Mouse (Mus musculus) forebrain, postnatal 0 days (tissue): ENCODE data around the gene Naa80. TPM values are rescaled to one million over a fixed set of nuclear protein-coding genes. Genes with fewer than 3 reads are reported as not detected.
A peak's percentile ranks its signal among the peaks of the same experiment; 100 is the strongest.

Source experiments
- ATAC-seq: fragments of 200-750 bp; cut with Nextera tagmentation; 2 replicates; pipeline ENCODE4 v1.8.0; 2017; ENCODE audit warnings: mild to moderate bottlenecking, moderate library complexity
- DNase-seq: peaks from one replicate; pipeline ENCODE4 v3.0.0-alpha.2; 2015
- H3K27ac ChIP-seq: fragments of 300-500 bp; sonication (generic); 2 replicates; pipeline ENCODE4 v1.5.1; 2014; ENCODE audit warnings: low read depth, mild to moderate bottlenecking, antibody characterized with exemption, low read length, moderate library complexity, mixed read lengths
- H3K27me3 ChIP-seq: fragments of 300-500 bp; sonication (generic); 2 replicates; pipeline ENCODE4 v1.6.1; 2014; ENCODE audit warnings: mild to moderate bottlenecking, low read length, mixed read lengths; ENCODE audit not compliant: insufficient read depth
- H3K36me3 ChIP-seq: fragments of 300-500 bp; sonication (generic); 2 replicates; pipeline ENCODE4 v1.6.1; 2014; ENCODE audit warnings: mild to moderate bottlenecking, moderate library complexity; ENCODE audit not compliant: insufficient read depth
- H3K4me1 ChIP-seq: fragments of 300-500 bp; sonication (generic); 2 replicates; pipeline ENCODE4 v1.6.1; 2014; ENCODE audit warnings: antibody characterized with exemption; ENCODE audit not compliant: insufficient read depth
- H3K4me2 ChIP-seq: fragments of 300-500 bp; sonication (generic); 2 replicates; pipeline ENCODE4 v1.6.1; 2014; ENCODE audit warnings: low read depth, mild to moderate bottlenecking, moderate library complexity
- H3K4me3 ChIP-seq: fragments of 300-500 bp; sonication (generic); 2 replicates; pipeline ENCODE4 v1.5.1; 2014; ENCODE audit warnings: low read depth, low read length, mixed read lengths
- H3K9ac ChIP-seq: fragments of 300-500 bp; sonication (generic); 2 replicates; pipeline ENCODE4 v1.6.1; 2014; ENCODE audit warnings: mild to moderate bottlenecking
- H3K9me3 ChIP-seq: fragments of 300-500 bp; sonication (generic); 2 replicates; pipeline ENCODE4 v1.6.1; 2016; ENCODE audit warnings: low read length
- CTCF ChIP-seq: sonication (generic); IDR thresholded peaks from 2 replicates; pipeline ENCODE4 v1.5.1; 2016; ENCODE audit warnings: antibody characterized with exemption, control low read depth, low read depth
- WGBS: fragments of 180-500 bp; shearing (Covaris S2); extraction: QIAGEN DNeasy Blood & Tissue Kit; methylation state at CpG from one replicate; pipeline ENCODE4 v1.1.7; 2014; 5-methylcytosine and 5-hydroxymethylcytosine counted together
- polyA plus RNA-seq: library from polyadenylated mRNA; unstranded; fragments of >200 nt; fragmentation: Nextera tagmentation; extraction: Ambion mirVana; gene quantifications from 2 replicates; pipeline ENCODE4 v1.2.1, GENCODE M21; 2015
- total RNA-seq: library from RNA; depleted of rRNA; stranded (reverse); fragments of >200 nt; gene quantifications from 2 replicates; pipeline ENCODE4 v1.2.3, GENCODE M21; 2014

The Naa80 gene
- total and polyA plus RNA-seq, 2 experiments from 2014 or later = 21.3 to 27.0 TPM

GRCm38 (mm10) chr9:107545199-107545598, 33.5 kb upstream of the Naa80 start:
- Histone ChIP-seq H3K36me3 (peaks cover 17% of the 10 kb centered on the region), H3K4me2 (no peak overlapping the region), H3K9me3 (no peaks in the 10 kb centered on the region), H3K9ac (no peak overlapping the region), H3K27ac (no peak overlapping the region), H3K4me3 (no peak overlapping the region), H3K27me3 (peaks cover 3% of the 10 kb centered on the region; the same call in 1 of the 2 replicates), H3K4me1 (peaks cover 20% of the 10 kb centered on the region; the same call in 1 of the 2 replicates)
- WGBS = 88% methylated on average over 10 of the region's 10 CpGs
- no peak for DNase-seq
- no peak for ATAC-seq
- no peak for TF ChIP-seq CTCF

- TF ChIP-seq CTCF = peak; percentile 91
- no peak overlapping the region for H3K9ac ChIP-seq
- H3K36me3 ChIP-seq = peaks cover 14% of the 10 kb centered on the region
- ATAC-seq (no peak), DNase-seq (peak; percentile 84)
- H3K9me3 ChIP-seq = no peaks in the 10 kb centered on the region
- H3K27me3 ChIP-seq = peaks cover 7% of the 10 kb centered on the region; the same call in 1 of the 2 replicates
- WGBS = 4% methylated on average over 3 of the region's 3 CpGs
- H3K4me1 ChIP-seq = peaks cover 20% of the 10 kb centered on the region; the same call in 1 of the 2 replicates
- H3K27ac ChIP-seq = no peak overlapping the region
- no peak overlapping the region for H3K4me2 ChIP-seq
- H3K4me3 ChIP-seq = no peak overlapping the region
Observed at GRCm38 (mm10) chr9:107545602-107546001, 33.1 kb upstream of the Naa80 start.

- peaks cover 15% of the 10 kb centered on the region; the same call in 1 of the 2 replicates for H3K27me3 ChIP-seq
- ATAC-seq = peak; percentile 84
Observed at GRCm38 (mm10) chr9:107547026-107547425, 31.7 kb upstream of the Naa80 start, which contains the start of gene Zmynd10. Gene Zmynd10, plus strand, starts transcription at chr9:107547298.

GRCm38 (mm10) chr9:107547957-107548356, 30.7 kb upstream of the Naa80 start:
- Histone ChIP-seq H3K36me3 (peaks cover 14% of the 10 kb centered on the region), H3K27me3 (peaks cover 19% of the 10 kb centered on the region), H3K27ac (no peak overlapping the region), H3K4me1 (peaks cover 15% of the 10 kb centered on the region; the same call in 1 of the 2 replicates), H3K4me2 (no peak overlapping the region), H3K9me3 (no peaks in the 10 kb centered on the region), H3K9ac (no peak overlapping the region), H3K4me3 (no peak overlapping the region)
- DNase-seq (no peak), ATAC-seq (no peak)
- WGBS = 78% methylated on average over 5 of the region's 5 CpGs
- TF ChIP-seq CTCF = no peak

More at GRCm38 (mm10) chr9:107547026-107547425, 31.7 kb upstream of the Naa80 start, which contains the start of gene Zmynd10:
- Histone ChIP-seq H3K9me3 (no peaks in the 10 kb centered on the region), H3K4me2 (peak within 1 kb of the TSS; percentile 50), H3K4me3 (peak within 1 kb of the TSS; percentile 21), H3K27ac (peak within 1 kb of the TSS; percentile 24; the same call in 1 of the 2 replicates), H3K9ac (no peak within 1 kb of the TSS), H3K4me1 (peaks cover 23% of the 10 kb centered on the region; the same call in 1 of the 2 replicates), H3K36me3 (peaks cover 14% of the 10 kb centered on the region)
- DNase-seq = peak; percentile 92
- TF ChIP-seq CTCF = no peak
- 2% methylated on average over 20 of the region's 20 CpGs for WGBS

- TF ChIP-seq CTCF = no peak
- Histone ChIP-seq H3K36me3 (peaks cover 14% of the 10 kb centered on the region), H3K9ac (no peak overlapping the region), H3K4me1 (peaks cover 20% of the 10 kb centered on the region; the same call in 1 of the 2 replicates), H3K4me2 (no peak overlapping the region), H3K27me3 (peaks cover 19% of the 10 kb centered on the region), H3K4me3 (no peak overlapping the region), H3K27ac (no peak overlapping the region), H3K9me3 (no peaks in the 10 kb centered on the region)
- ATAC-seq (no peak), DNase-seq (no peak)
- WGBS = 91% methylated on average over 10 of the region's 10 CpGs
Observed at GRCm38 (mm10) chr9:107548820-107549219, 29.9 kb upstream of the Naa80 start.

GRCm38 (mm10) chr9:107549297-107550074, 29.2 kb upstream of the Naa80 start:
- H3K36me3 ChIP-seq = peaks cover 8% of the 10 kb centered on the region
- peaks cover 21% of the 10 kb centered on the region; the same call in 1 of the 2 replicates for H3K4me1 ChIP-seq
- H3K9ac ChIP-seq = no peak overlapping the region
- TF ChIP-seq CTCF = no peak
- peaks cover 19% of the 10 kb centered on the region for H3K27me3 ChIP-seq
- no peak overlapping the region for H3K27ac ChIP-seq
- ATAC-seq (no peak), DNase-seq (no peak)
- H3K9me3 ChIP-seq = no peaks in the 10 kb centered on the region
- WGBS = 87% methylated on average over 20 of the region's 20 CpGs
- no peak overlapping the region for H3K4me2 ChIP-seq
- no peak overlapping the region for H3K4me3 ChIP-seq
